Mouse (Mus musculus) hindbrain, embryonic 13.5 days (tissue): Measurements from ENCODE around the gene Aph1a. TPM values are rescaled to one million over a fixed set of nuclear protein-coding genes. Genes with fewer than 3 reads are reported as not detected.
"Not testable (repeated sequence)": the region's sequence is repeated elsewhere in the genome, so short reads cannot be mapped to it uniquely, and the experiment has no call there.

Experiments used
- ATAC-seq: fragments of 200-750 bp; cut with Nextera tagmentation; 2 replicates; pipeline ENCODE4 v1.8.0; 2017; ENCODE audit warnings: moderate TSS enrichment; ENCODE audit not compliant: low FRiP score
- H3K27ac ChIP-seq: fragments of 300-500 bp; sonication (generic); 2 replicates; pipeline ENCODE4 v1.5.1; 2015; ENCODE audit warnings: inconsistent platforms, mild to moderate bottlenecking, moderate library complexity
- H3K27me3 ChIP-seq: fragments of 300-500 bp; sonication (generic); 2 replicates; pipeline ENCODE4 v1.6.1; 2015; ENCODE audit warnings: mild to moderate bottlenecking, inconsistent platforms
- H3K36me3 ChIP-seq: fragments of 300-500 bp; sonication (generic); 2 replicates; pipeline ENCODE4 v1.6.1; 2015; ENCODE audit warnings: mild to moderate bottlenecking, inconsistent platforms
- H3K4me1 ChIP-seq: fragments of 300-500 bp; sonication (generic); replicated peaks from 2 replicates; pipeline ENCODE4 v1.6.1; 2015; ENCODE audit warnings: inconsistent platforms
- H3K4me2 ChIP-seq: fragments of 300-500 bp; sonication (generic); 2 replicates; pipeline ENCODE4 v1.6.1; 2015; ENCODE audit warnings: inconsistent platforms, mild to moderate bottlenecking, moderate library complexity
- H3K4me3 ChIP-seq: fragments of 300-500 bp; sonication (generic); 2 replicates; pipeline ENCODE4 v1.5.1; 2015; ENCODE audit warnings: mild to moderate bottlenecking, inconsistent platforms
- H3K9ac ChIP-seq: fragments of 300-500 bp; sonication (generic); 2 replicates; pipeline ENCODE4 v1.6.1; 2015; ENCODE audit warnings: mild to moderate bottlenecking, inconsistent platforms
- H3K9me3 ChIP-seq: fragments of 300-500 bp; sonication (generic); 2 replicates; pipeline ENCODE4 v1.6.1; 2016; ENCODE audit warnings: inconsistent platforms
- WGBS: fragments of 180-500 bp; shearing (Covaris S2); methylation state at CpG from one replicate; pipeline ENCODE4 v1.1.7; 2015; 5-methylcytosine and 5-hydroxymethylcytosine counted together
- polyA plus RNA-seq: library from polyadenylated mRNA; unstranded; fragments of >200 nt; fragmentation: Nextera tagmentation; extraction: Ambion mirVana; gene quantifications from 2 replicates; pipeline ENCODE4 v1.2.1, GENCODE M21; 2015

The Aph1a gene
- 32.4 and 40.8 TPM in 2 replicates for polyA plus RNA-seq

- not testable (repeated sequence) for H3K27me3 ChIP-seq, H3K36me3 ChIP-seq, H3K9me3 ChIP-seq
- under 1% methylated on average over 25 of the region's 43 CpGs for WGBS
- H3K4me2 ChIP-seq = peak within 1 kb of the TSS; percentile 89
- H3K4me1 ChIP-seq = peaks cover 31% of the 10 kb centered on the region
- ATAC-seq = peak; percentile 96
- H3K9ac ChIP-seq = peak within 1 kb of the TSS; percentile 88
- peak within 1 kb of the TSS; percentile 79 for H3K27ac ChIP-seq
- peak within 1 kb of the TSS; percentile 69 for H3K4me3 ChIP-seq
These were observed at the start of gene Aph1a for GRCm38 (mm10) chr3:95893606-95894316. Gene Aph1a (plus strand): TSS chr3:95893969.

GRCm38 (mm10) chr3:95850611-95851010, 43.2 kb upstream of the Aph1a start:
- 94% methylated on average over 4 of the region's 4 CpGs for WGBS
- H3K4me3 ChIP-seq = no peak overlapping the region
- no peaks in the 10 kb centered on the region for H3K9me3 ChIP-seq
- no peak overlapping the region for H3K9ac ChIP-seq
- H3K36me3 ChIP-seq = peaks cover 74% of the 10 kb centered on the region
- no peak for ATAC-seq
- no peak overlapping the region for H3K27ac ChIP-seq
- H3K27me3 ChIP-seq = no peaks in the 10 kb centered on the region
- H3K4me2 ChIP-seq = no peak overlapping the region
- peaks cover 9% of the 10 kb centered on the region for H3K4me1 ChIP-seq

- whole genome bisulfite sequencing = 98% methylated on average over 8 of the region's 8 CpGs
- Histone ChIP-seq H3K27ac (no peak overlapping the region), H3K9ac (no peak overlapping the region), H3K4me1 (peaks cover 12% of the 10 kb centered on the region), H3K9me3 (no peaks in the 10 kb centered on the region), H3K36me3 (peaks cover 68% of the 10 kb centered on the region), H3K4me2 (no peak overlapping the region), H3K4me3 (no peak overlapping the region), H3K27me3 (no peaks in the 10 kb centered on the region)
- no peak for ATAC-seq
These were observed 42.5 kb upstream of the Aph1a start for GRCm38 (mm10) chr3:95851317-95851716.

GRCm38 (mm10) chr3:95855502-95856089, 38.2 kb upstream of the Aph1a start, which contains the start of gene Prpf3:
Gene Prpf3 (minus strand): TSS chr3:95855885.
- Histone ChIP-seq H3K27me3 (no peaks in the 10 kb centered on the region), H3K36me3 (peaks cover 26% of the 10 kb centered on the region), H3K9ac (peak within 1 kb of the TSS; percentile 82), H3K4me2 (peak within 1 kb of the TSS; percentile 74), H3K4me1 (peaks cover 12% of the 10 kb centered on the region), H3K9me3 (no peaks in the 10 kb centered on the region), H3K27ac (peak within 1 kb of the TSS; percentile 83), H3K4me3 (peak within 1 kb of the TSS; percentile 86)
- WGBS = under 1% methylated on average over 54 of the region's 56 CpGs
- ATAC-seq = peak; percentile 99

GRCm38 (mm10) chr3:95856115-95856514, 37.7 kb upstream of the Aph1a start:
- Histone ChIP-seq H3K27me3 (no peaks in the 10 kb centered on the region), H3K27ac (peak overlapping the region; percentile 83), H3K9ac (peak overlapping the region; percentile 82), H3K4me3 (peak overlapping the region; percentile 86), H3K4me1 (peaks cover 12% of the 10 kb centered on the region), H3K9me3 (no peaks in the 10 kb centered on the region), H3K36me3 (peaks cover 20% of the 10 kb centered on the region), H3K4me2 (peak overlapping the region; percentile 74)
- peak; percentile 16; the same call in 1 of the 2 replicates for ATAC-seq
- 30% methylated on average over 7 of the region's 7 CpGs for WGBS

- WGBS = 91% methylated on average over 1 of the region's 1 CpGs
These were observed 36.7 kb upstream of the Aph1a start for GRCm38 (mm10) chr3:95857050-95857449.

GRCm38 (mm10) chr3:95858278-95858677, 35.5 kb upstream of the Aph1a start:
- not testable (repeated sequence) for H3K27ac ChIP-seq, H3K4me2 ChIP-seq, H3K9me3 ChIP-seq, ATAC-seq, H3K27me3 ChIP-seq, H3K9ac ChIP-seq, H3K4me3 ChIP-seq
- H3K4me1 ChIP-seq = peaks cover 12% of the 10 kb centered on the region
- H3K36me3 ChIP-seq = peaks cover 10% of the 10 kb centered on the region
- 87% methylated on average over 3 of the region's 3 CpGs for WGBS

More at GRCm38 (mm10) chr3:95857050-95857449, 36.7 kb upstream of the Aph1a start:
- ATAC-seq, H3K27me3 ChIP-seq, H3K9me3 ChIP-seq, H3K27ac ChIP-seq, H3K9ac ChIP-seq, H3K4me3 ChIP-seq, H3K4me2 ChIP-seq: not testable (repeated sequence)
- H3K36me3 ChIP-seq = peaks cover 15% of the 10 kb centered on the region
- peaks cover 12% of the 10 kb centered on the region for H3K4me1 ChIP-seq

GRCm38 (mm10) chr3:95860323-95860722, 33.4 kb upstream of the Aph1a start:
- Histone ChIP-seq H3K36me3 (peaks cover 23% of the 10 kb centered on the region), H3K9me3 (no peaks in the 10 kb centered on the region), H3K4me3 (no peak overlapping the region), H3K27ac (no peak overlapping the region), H3K4me2 (no peak overlapping the region), H3K4me1 (peaks cover 3% of the 10 kb centered on the region; the same call in 1 of the 2 replicates), H3K27me3 (no peaks in the 10 kb centered on the region), H3K9ac (no peak overlapping the region)
- WGBS = 86% methylated on average over 3 of the region's 3 CpGs
- ATAC-seq = no peak

- Histone ChIP-seq H3K4me3 (no peak overlapping the region), H3K36me3 (peaks cover 27% of the 10 kb centered on the region), H3K4me2 (no peak overlapping the region), H3K4me1 (peaks cover under 1% of the 10 kb centered on the region; the same call in 1 of the 2 replicates), H3K27me3 (no peaks in the 10 kb centered on the region), H3K9ac (no peak overlapping the region), H3K27ac (no peak overlapping the region), H3K9me3 (no peaks in the 10 kb centered on the region)
- ATAC-seq = no peak
- 79% methylated on average over 10 of the region's 10 CpGs for WGBS
These were observed 32.6 kb upstream of the Aph1a start for GRCm38 (mm10) chr3:95861216-95861615.

- Histone ChIP-seq H3K4me1 (no peaks in the 10 kb centered on the region), H3K27ac (no peak overlapping the region), H3K9ac (no peak overlapping the region), H3K36me3 (peaks cover 29% of the 10 kb centered on the region), H3K4me2 (no peak overlapping the region), H3K27me3 (no peaks in the 10 kb centered on the region), H3K9me3 (no peaks in the 10 kb centered on the region), H3K4me3 (no peak overlapping the region)
- peak; percentile 36; the same call in 1 of the 2 replicates for ATAC-seq
- 49% methylated on average over 2 of the region's 2 CpGs for WGBS
These were observed 32.0 kb upstream of the Aph1a start for GRCm38 (mm10) chr3:95861796-95862195.

- Histone ChIP-seq H3K4me3 (no peak overlapping the region), H3K9ac (no peak overlapping the region), H3K4me1 (no peaks in the 10 kb centered on the region), H3K27me3 (no peaks in the 10 kb centered on the region), H3K36me3 (peaks cover 44% of the 10 kb centered on the region), H3K4me2 (no peak overlapping the region), H3K9me3 (no peaks in the 10 kb centered on the region), H3K27ac (no peak overlapping the region)
- no peak for ATAC-seq
- WGBS = 77% methylated on average over 7 of the region's 7 CpGs
These were observed 30.2 kb upstream of the Aph1a start for GRCm38 (mm10) chr3:95863578-95863977.

GRCm38 (mm10) chr3:95865050-95865449, 28.7 kb upstream of the Aph1a start:
- Histone ChIP-seq H3K4me3 (no peak overlapping the region), H3K9me3 (no peaks in the 10 kb centered on the region), H3K36me3 (peaks cover 56% of the 10 kb centered on the region), H3K4me1 (peaks cover 8% of the 10 kb centered on the region; the same call in 1 of the 2 replicates), H3K27ac (no peak overlapping the region), H3K9ac (no peak overlapping the region), H3K4me2 (no peak overlapping the region), H3K27me3 (no peaks in the 10 kb centered on the region)
- 93% methylated on average over 5 of the region's 5 CpGs for WGBS
- no peak for ATAC-seq
